Mouse (Mus musculus): ENCODE data around the gene Cyp1a1. TPM values are rescaled to one million over a fixed set of nuclear protein-coding genes. Genes with fewer than 3 reads are reported as not detected.
"Not testable (repeated sequence)": the region's sequence is repeated elsewhere in the genome, so short reads cannot be mapped to it uniquely, and the experiment has no call there.

Cyp1a1 gene
- polyA plus RNA-seq, 1 experiment from 2014 or later = 0.24 TPM

DNA sequence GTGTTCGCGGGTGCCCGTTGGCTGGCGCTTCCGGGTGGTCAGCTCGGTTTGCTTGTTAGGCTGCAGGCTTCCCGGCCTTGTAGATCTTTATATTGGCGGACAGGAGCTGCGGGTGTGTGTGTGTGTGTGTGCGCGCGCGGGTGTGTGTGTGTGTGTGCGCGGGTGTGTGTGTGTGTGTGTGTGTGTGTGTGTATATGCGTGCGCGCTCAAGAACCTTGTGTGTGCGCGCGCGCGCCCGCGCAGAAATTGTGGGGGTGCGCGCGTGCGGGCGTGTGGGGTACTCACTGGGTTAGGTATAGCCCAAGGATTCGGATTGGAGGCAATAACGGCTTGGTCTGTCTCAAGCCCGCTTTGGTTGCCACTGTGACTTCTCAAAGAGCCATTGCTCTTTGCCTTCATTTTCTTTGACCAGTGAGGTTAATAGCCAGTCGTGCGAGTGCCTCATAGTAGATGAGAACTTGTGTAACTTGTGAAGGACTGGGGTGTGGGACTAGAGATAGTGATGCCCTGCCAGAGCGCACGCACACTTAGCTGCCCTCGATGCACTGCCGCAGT, 21.1 kb downstream of the Cyp1a1 start:
- Histone ChIP-seq H3K4me2 (replicated peaks) (peak overlapping the region; percentile 79), H3K36me3 (replicated peaks; ENCODE audit: control insufficient read depth, insufficient read depth) (peaks cover 14% of the 10 kb centered on the region), H3K4me1 (replicated peaks; ENCODE audit: control insufficient read depth, insufficient read depth, low read length) (peaks cover 13% of the 10 kb centered on the region), H3K9ac (peak overlapping the region; percentile 94), H3K27ac (peak overlapping the region; percentile 84), H3K9me3 (ENCODE audit: control insufficient read depth, low read length) (no peaks in the 10 kb centered on the region), H3K4me3 (replicated peaks; ENCODE audit: low read length) (peak overlapping the region; percentile 95), H3K27me3 (ENCODE audit: control insufficient read depth, insufficient read depth, low read length) (no peaks in the 10 kb centered on the region)
- ATAC-seq (ENCODE audit: low FRiP score) (peak; percentile 74; the same call in 1 of the 2 replicates), DNase-seq (ENCODE audit: low spot score) (peak; percentile 64)
- WGBS = 4% methylated on average over 39 of the region's 39 CpGs

DNA sequence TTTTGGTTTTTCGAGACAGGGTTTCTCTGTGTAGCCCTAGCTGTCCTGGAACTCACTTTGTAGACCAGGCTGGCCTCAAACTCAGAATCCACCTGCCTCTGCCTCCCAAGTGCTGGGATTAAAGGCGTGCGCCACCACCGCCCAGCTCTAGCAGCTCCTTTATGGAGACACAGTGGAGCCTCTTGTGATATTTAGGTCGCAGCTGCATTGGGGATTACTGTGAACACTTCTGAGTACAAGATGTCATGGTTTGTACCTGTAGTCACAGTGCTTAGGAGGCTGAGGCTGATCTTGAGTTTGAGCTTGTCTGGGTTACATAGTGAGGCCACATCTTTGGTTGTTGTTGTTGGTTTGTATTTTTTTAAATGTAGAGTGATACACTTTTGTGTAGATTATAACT, 22.5 kb downstream of the Cyp1a1 start:
- H3K9ac ChIP-seq; DNase-seq (ENCODE audit: low spot score); ATAC-seq (ENCODE audit: low FRiP score); H3K4me3 ChIP-seq (replicated peaks; ENCODE audit: low read length); H3K4me2 ChIP-seq (replicated peaks); H3K27ac ChIP-seq; H3K9me3 ChIP-seq (ENCODE audit: control insufficient read depth, low read length); H3K27me3 ChIP-seq (ENCODE audit: control insufficient read depth, insufficient read depth, low read length): not testable (repeated sequence)
- WGBS = 96% methylated on average over 5 of the region's 5 CpGs
- Histone ChIP-seq H3K36me3 (replicated peaks; ENCODE audit: control insufficient read depth, insufficient read depth) (peaks cover 28% of the 10 kb centered on the region), H3K4me1 (replicated peaks; ENCODE audit: control insufficient read depth, insufficient read depth, low read length) (peaks cover 13% of the 10 kb centered on the region)

DNA sequence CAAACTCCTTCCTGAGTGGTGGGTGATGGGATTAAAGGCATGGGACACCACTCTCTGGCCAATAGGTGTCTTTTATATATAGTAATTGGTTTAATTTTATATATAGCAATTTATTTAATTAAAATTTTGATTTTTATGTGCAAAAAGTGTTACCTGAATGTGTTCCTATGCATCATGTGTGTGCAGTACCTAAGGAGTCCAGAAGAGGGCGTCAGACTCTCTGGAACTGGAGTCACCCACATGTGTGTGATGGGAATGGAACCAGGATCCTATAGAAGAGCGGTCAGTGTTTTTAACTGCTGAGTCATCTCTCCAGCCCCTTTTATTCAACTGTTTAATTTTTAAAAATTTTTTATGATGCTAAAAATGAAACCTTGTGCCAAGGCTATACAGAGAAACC, 24.5 kb downstream of the Cyp1a1 start:
- Histone ChIP-seq H3K4me3 (replicated peaks; ENCODE audit: low read length) (no peak overlapping the region), H3K27ac (no peak overlapping the region), H3K9ac (no peak overlapping the region), H3K27me3 (ENCODE audit: control insufficient read depth, insufficient read depth, low read length) (no peaks in the 10 kb centered on the region), H3K4me2 (replicated peaks) (no peak overlapping the region), H3K36me3 (replicated peaks; ENCODE audit: control insufficient read depth, insufficient read depth) (peaks cover 48% of the 10 kb centered on the region), H3K4me1 (replicated peaks; ENCODE audit: control insufficient read depth, insufficient read depth, low read length) (peaks cover 13% of the 10 kb centered on the region), H3K9me3 (ENCODE audit: control insufficient read depth, low read length) (no peaks in the 10 kb centered on the region)
- ATAC-seq (ENCODE audit: low FRiP score) = no peak
- DNase-seq (ENCODE audit: low spot score) = no peak
- 80% methylated on average over 2 of the region's 2 CpGs for WGBS

GRCm38 (mm10) chr9:57718408-57718807, 30.7 kb downstream of the Cyp1a1 start:
- ATAC-seq (ENCODE audit: low FRiP score) = no peak
- Histone ChIP-seq H3K9ac (no peak overlapping the region), H3K36me3 (replicated peaks; ENCODE audit: control insufficient read depth, insufficient read depth) (peaks cover 79% of the 10 kb centered on the region), H3K4me2 (replicated peaks) (no peak overlapping the region), H3K4me3 (replicated peaks; ENCODE audit: low read length) (no peak overlapping the region), H3K4me1 (replicated peaks; ENCODE audit: control insufficient read depth, insufficient read depth, low read length) (no peaks in the 10 kb centered on the region), H3K27me3 (ENCODE audit: control insufficient read depth, insufficient read depth, low read length) (no peaks in the 10 kb centered on the region), H3K9me3 (ENCODE audit: control insufficient read depth, low read length) (no peaks in the 10 kb centered on the region), H3K27ac (no peak overlapping the region)
- DNase-seq (ENCODE audit: low spot score) = no peak
- 87% methylated on average over 7 of the region's 7 CpGs for WGBS

DNA sequence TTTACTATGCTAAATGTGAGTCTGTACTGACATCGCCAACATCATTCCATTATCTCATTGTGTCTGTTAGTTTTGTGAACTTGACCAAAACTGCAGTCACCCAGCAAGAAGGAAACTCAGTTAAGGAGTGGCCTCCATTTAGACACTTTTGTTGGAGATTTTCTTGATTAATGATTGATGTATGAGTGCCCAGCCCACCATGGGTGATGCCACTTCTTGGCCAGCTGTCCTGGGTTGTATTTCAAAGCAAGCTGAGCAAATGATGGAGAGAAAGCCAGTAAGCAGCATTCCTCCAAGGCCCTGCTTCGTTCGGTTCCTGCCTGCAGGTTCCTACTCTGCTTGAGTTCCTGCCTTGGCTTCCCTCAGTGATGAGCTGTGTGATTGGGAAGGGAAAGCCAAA, 33.0 kb downstream of the Cyp1a1 start:
- Histone ChIP-seq H3K4me3 (replicated peaks; ENCODE audit: low read length) (no peak overlapping the region), H3K4me2 (replicated peaks) (no peak overlapping the region), H3K9ac (no peak overlapping the region), H3K36me3 (replicated peaks; ENCODE audit: control insufficient read depth, insufficient read depth) (peaks cover 56% of the 10 kb centered on the region), H3K27ac (no peak overlapping the region), H3K27me3 (ENCODE audit: control insufficient read depth, insufficient read depth, low read length) (no peaks in the 10 kb centered on the region), H3K4me1 (replicated peaks; ENCODE audit: control insufficient read depth, insufficient read depth, low read length) (no peaks in the 10 kb centered on the region), H3K9me3 (ENCODE audit: control insufficient read depth, low read length) (no peaks in the 10 kb centered on the region)
- WGBS = 94% methylated on average over 3 of the region's 3 CpGs
- no peak for ATAC-seq (ENCODE audit: low FRiP score)
- no peak for DNase-seq (ENCODE audit: low spot score)

- Histone ChIP-seq H3K4me1 (replicated peaks; ENCODE audit: control insufficient read depth, insufficient read depth, low read length) (no peaks in the 10 kb centered on the region), H3K4me2 (replicated peaks) (no peak overlapping the region), H3K9ac (no peak overlapping the region), H3K27me3 (ENCODE audit: control insufficient read depth, insufficient read depth, low read length) (no peaks in the 10 kb centered on the region), H3K4me3 (replicated peaks; ENCODE audit: low read length) (no peak overlapping the region), H3K27ac (no peak overlapping the region), H3K9me3 (ENCODE audit: control insufficient read depth, low read length) (no peaks in the 10 kb centered on the region), H3K36me3 (replicated peaks; ENCODE audit: control insufficient read depth, insufficient read depth) (peaks cover 45% of the 10 kb centered on the region)
- ATAC-seq (ENCODE audit: low FRiP score) (no peak), DNase-seq (ENCODE audit: low spot score) (no peak)
- WGBS = 92% methylated on average over 1 of the region's 1 CpGs
Measured at GRCm38 (mm10) chr9:57722371-57722770, 34.6 kb downstream of the Cyp1a1 start.

DNA sequence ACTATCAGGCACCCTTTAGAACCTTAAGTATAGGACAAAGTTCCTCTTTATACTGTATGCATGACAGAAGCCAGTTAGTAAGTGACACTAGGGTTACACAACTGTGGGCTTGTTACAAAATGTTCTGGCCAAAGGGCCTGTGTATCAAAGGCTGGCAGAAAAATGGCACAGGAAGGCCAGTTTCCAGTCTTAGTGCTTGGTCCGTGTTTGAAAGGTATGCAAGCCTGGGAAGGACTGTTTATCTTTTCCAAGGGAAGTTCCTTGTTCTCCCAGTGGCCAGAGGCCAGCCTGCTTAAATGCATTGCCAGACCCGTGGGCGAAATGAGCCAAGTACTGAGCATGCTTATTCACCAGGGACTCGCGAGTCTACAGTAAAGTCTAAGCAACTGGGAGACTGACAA, 35.6 kb downstream of the Cyp1a1 start:
- Histone ChIP-seq H3K9ac (no peak overlapping the region), H3K4me1 (replicated peaks; ENCODE audit: control insufficient read depth, insufficient read depth, low read length) (no peaks in the 10 kb centered on the region), H3K4me2 (replicated peaks) (no peak overlapping the region), H3K36me3 (replicated peaks; ENCODE audit: control insufficient read depth, insufficient read depth) (peaks cover 45% of the 10 kb centered on the region), H3K4me3 (replicated peaks; ENCODE audit: low read length) (no peak overlapping the region), H3K27me3 (ENCODE audit: control insufficient read depth, insufficient read depth, low read length) (no peaks in the 10 kb centered on the region), H3K27ac (no peak overlapping the region), H3K9me3 (ENCODE audit: control insufficient read depth, low read length) (no peaks in the 10 kb centered on the region)
- DNase-seq (ENCODE audit: low spot score) (no peak), ATAC-seq (ENCODE audit: low FRiP score) (no peak)
- WGBS = 76% methylated on average over 5 of the region's 5 CpGs

DNA sequence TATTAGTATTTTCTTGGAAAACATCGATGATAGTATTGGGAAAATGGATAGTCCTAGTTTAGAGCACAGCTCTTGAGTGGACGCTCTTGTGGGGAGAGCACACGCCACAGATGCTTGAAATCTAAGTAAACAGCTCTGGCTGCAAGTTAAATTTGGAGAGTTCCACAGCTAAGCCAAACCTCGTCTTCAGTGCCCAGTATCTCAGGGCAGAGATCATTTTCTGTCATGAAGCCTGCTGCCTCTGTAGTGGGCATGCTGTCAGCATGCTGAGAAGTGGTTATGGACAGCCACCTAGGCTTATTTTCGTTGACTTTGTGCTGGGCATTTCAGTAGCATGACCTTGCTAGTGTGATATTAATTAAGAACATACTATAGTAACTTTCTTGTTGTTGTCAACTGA, 36.1 kb downstream of the Cyp1a1 start:
- H3K36me3 ChIP-seq (replicated peaks; ENCODE audit: control insufficient read depth, insufficient read depth) = peaks cover 41% of the 10 kb centered on the region
- H3K4me3 ChIP-seq (replicated peaks; ENCODE audit: low read length) = no peak overlapping the region
- H3K9ac ChIP-seq = no peak overlapping the region
- no peak for DNase-seq (ENCODE audit: low spot score)
- H3K27ac ChIP-seq = no peak overlapping the region
- no peak overlapping the region for H3K4me2 ChIP-seq (replicated peaks)
- no peak for ATAC-seq (ENCODE audit: low FRiP score)
- WGBS = 92% methylated on average over 5 of the region's 5 CpGs
- no peaks in the 10 kb centered on the region for H3K4me1 ChIP-seq (replicated peaks; ENCODE audit: control insufficient read depth, insufficient read depth, low read length)
- H3K9me3 ChIP-seq (ENCODE audit: control insufficient read depth, low read length) = no peaks in the 10 kb centered on the region
- H3K27me3 ChIP-seq (ENCODE audit: control insufficient read depth, insufficient read depth, low read length) = no peaks in the 10 kb centered on the region

GRCm38 (mm10) chr9:57724701-57725100, 37.0 kb downstream of the Cyp1a1 start:
- peaks cover 43% of the 10 kb centered on the region for H3K36me3 ChIP-seq (replicated peaks; ENCODE audit: control insufficient read depth, insufficient read depth)
- no peaks in the 10 kb centered on the region for H3K9me3 ChIP-seq (ENCODE audit: control insufficient read depth, low read length)
- H3K4me3 ChIP-seq (replicated peaks; ENCODE audit: low read length) = no peak overlapping the region
- no peak for DNase-seq (ENCODE audit: low spot score)
- no peak overlapping the region for H3K4me2 ChIP-seq (replicated peaks)
- H3K4me1 ChIP-seq (replicated peaks; ENCODE audit: control insufficient read depth, insufficient read depth, low read length) = no peaks in the 10 kb centered on the region
- H3K27ac ChIP-seq = no peak overlapping the region
- no peaks in the 10 kb centered on the region for H3K27me3 ChIP-seq (ENCODE audit: control insufficient read depth, insufficient read depth, low read length)
- ATAC-seq (ENCODE audit: low FRiP score) = no peak
- no peak overlapping the region for H3K9ac ChIP-seq
- WGBS = 94% methylated on average over 3 of the region's 3 CpGs

DNA sequence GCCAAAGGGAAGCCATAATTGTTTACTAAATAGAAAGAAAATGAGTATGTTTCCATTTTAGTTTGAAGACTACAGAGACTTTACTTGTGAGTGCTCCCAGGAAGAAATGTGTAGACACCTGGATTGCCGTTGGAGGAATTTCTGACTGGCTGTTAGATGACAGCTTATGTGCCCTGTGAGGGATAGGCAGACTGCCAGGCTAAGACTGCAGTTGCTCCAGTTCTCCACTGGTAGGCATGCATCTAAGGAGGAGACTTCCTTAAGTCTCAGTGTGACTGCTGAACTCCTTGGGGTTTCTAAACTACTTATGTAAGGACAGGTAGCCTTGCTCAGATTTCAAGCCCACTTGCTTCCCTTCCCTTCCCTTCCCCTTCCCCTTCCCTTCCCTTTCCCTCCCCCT, 40.6 kb downstream of the Cyp1a1 start:
- no peak overlapping the region for H3K27ac ChIP-seq
- H3K36me3 ChIP-seq (replicated peaks; ENCODE audit: control insufficient read depth, insufficient read depth) = peaks cover 30% of the 10 kb centered on the region
- no peak for DNase-seq (ENCODE audit: low spot score)
- H3K4me2 ChIP-seq (replicated peaks) = no peak overlapping the region
- H3K4me1 ChIP-seq (replicated peaks; ENCODE audit: control insufficient read depth, insufficient read depth, low read length) = no peaks in the 10 kb centered on the region
- no peak overlapping the region for H3K4me3 ChIP-seq (replicated peaks; ENCODE audit: low read length)
- 100% methylated on average over 1 of the region's 1 CpGs for WGBS
- no peak for ATAC-seq (ENCODE audit: low FRiP score)
- H3K9me3 ChIP-seq (ENCODE audit: control insufficient read depth, low read length) = no peaks in the 10 kb centered on the region
- no peaks in the 10 kb centered on the region for H3K27me3 ChIP-seq (ENCODE audit: control insufficient read depth, insufficient read depth, low read length)
- no peak overlapping the region for H3K9ac ChIP-seq

Data from hindbrain, embryonic 14.5 days (tissue).